Mouse (Mus musculus): ENCODE data around the gene Rnf130.

DNA sequence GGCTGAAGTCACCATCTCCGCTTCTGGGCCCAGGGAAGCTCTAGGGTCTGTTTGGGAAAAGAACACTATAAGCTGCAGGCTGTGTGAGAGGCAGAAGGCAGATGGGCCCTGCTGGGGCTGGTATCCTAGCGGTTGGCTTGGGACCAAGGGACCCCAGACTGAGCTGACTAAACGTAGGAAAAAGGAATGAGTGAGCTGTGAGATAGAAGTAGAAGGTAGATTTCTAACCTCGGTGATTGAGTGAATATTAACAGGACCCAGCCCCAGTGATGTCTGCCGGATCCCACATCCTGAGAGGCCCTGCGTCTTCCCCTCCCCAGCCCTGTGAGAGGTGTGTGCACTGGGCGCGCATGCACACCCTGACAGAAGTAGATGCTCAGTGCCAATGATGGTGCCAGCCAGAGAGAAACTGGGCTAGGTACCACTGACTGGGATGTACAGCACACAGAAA lies 97.5 kb downstream of the Rnf130 start:
- no peak for TF ChIP-seq CTCF (conservative IDR thresholded peaks at IDR 0.05; ENCODE audit: insufficient read depth, insufficient read length, low read depth, low read length)
- no peak for TF ChIP-seq POLR2A (IDR thresholded peaks at IDR 0.05; ENCODE audit: low read depth, low read length)

Data from kidney, adult 2 months (tissue).